Comparison of ENCODE assay signal across 9 mouse cellular contexts in the genomic region with DNA sequence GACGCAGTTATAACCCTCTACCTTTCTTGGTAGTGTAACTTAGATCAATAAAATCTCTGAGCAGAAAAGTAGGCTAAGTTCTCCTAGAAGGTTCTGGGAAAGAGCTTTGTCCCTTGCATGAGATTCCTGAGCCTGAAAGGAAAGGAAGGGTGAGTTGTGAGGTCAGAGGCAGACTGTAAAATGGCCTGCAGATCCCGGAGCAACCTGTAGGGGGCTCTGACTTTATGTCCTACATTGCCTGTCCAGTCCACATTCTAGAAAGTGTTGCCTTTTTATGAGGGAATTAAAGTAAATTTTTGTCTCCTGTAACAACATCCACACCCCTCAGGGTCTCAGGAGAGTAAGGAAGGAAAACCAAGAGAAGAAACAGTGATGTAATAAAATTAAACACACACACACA.
DNase-seq lines count a peak whose midpoint lies in the region; ATAC-seq and TF ChIP-seq lines count a peak whose summit lies in the region.
"Had no signal": no experiment of that assay in that cellular context is flagged by ENCODE, and none has a peak within 500 bp of the region (broad histone marks: within the 10 kb centered on the region; RNA-seq: fewer than 3 reads in every experiment).

No protein-coding gene starts in this region.

- intact Hi-C loops in heart, adult 2 months (cut with DNase I): no loop called here

- TF ChIP-seq CTCF in heart, adult 2 months (IDR thresholded peaks at IDR 0.05): peak; percentile 54

- no peak overlapping the region for H3K4me2 ChIP-seq in neural tube, embryonic 11.5 days (ENCODE audit: low read depth)
- no peak overlapping the region for H3K4me2 ChIP-seq in neural tube, embryonic 15.5 days

- H3K4me1 ChIP-seq in heart, adult 2 months (ENCODE audit: control insufficient read depth, insufficient read depth, low read length): no peaks in the 10 kb centered on the region
- H3K4me1 ChIP-seq in heart, embryonic 10.5 days: no peaks in the 10 kb centered on the region
- H3K4me1 ChIP-seq in neural tube, embryonic 11.5 days (ENCODE audit: control insufficient read depth, insufficient read depth, low read length): no peaks in the 10 kb centered on the region
- no peaks in the 10 kb centered on the region for H3K4me1 ChIP-seq in neural tube, embryonic 15.5 days

- no peak for TF ChIP-seq POLR2A in heart, adult 2 months (IDR thresholded peaks at IDR 0.05; ENCODE audit: insufficient read depth, low read depth, low read length)

- no peak overlapping the region for H3K27ac ChIP-seq in heart, adult 2 months
- no peak overlapping the region for H3K27ac ChIP-seq in heart, embryonic 10.5 days
- H3K27ac ChIP-seq in neural tube, embryonic 11.5 days (ENCODE audit: low read depth, low read length): no peak overlapping the region
- no peak overlapping the region for H3K27ac ChIP-seq in neural tube, embryonic 15.5 days (replicated peaks)
- H3K27ac ChIP-seq: macrophage had no signal

- no peaks in the 10 kb centered on the region for H3K36me3 ChIP-seq in heart, adult 2 months (ENCODE audit: control insufficient read depth, insufficient read depth, low read length)
- H3K36me3 ChIP-seq in heart, embryonic 10.5 days: no peaks in the 10 kb centered on the region
- H3K36me3 ChIP-seq in neural tube, embryonic 11.5 days (ENCODE audit: control insufficient read depth, insufficient read depth, low read length): no peaks in the 10 kb centered on the region
- H3K36me3 ChIP-seq in neural tube, embryonic 15.5 days: no peaks in the 10 kb centered on the region

- no peaks in the 10 kb centered on the region for H3K27me3 ChIP-seq in heart, adult 2 months (ENCODE audit: control insufficient read depth, insufficient read depth, low read length)
- no peaks in the 10 kb centered on the region for H3K27me3 ChIP-seq in heart, embryonic 10.5 days (ENCODE audit: insufficient read depth, poor library complexity, severe bottlenecking)
- H3K27me3 ChIP-seq in neural tube, embryonic 11.5 days (ENCODE audit: control insufficient read depth, insufficient read depth, low read length): no peaks in the 10 kb centered on the region
- no peaks in the 10 kb centered on the region for H3K27me3 ChIP-seq in neural tube, embryonic 15.5 days (replicated peaks)

- H3K9me3 ChIP-seq in heart, embryonic 10.5 days: no peaks in the 10 kb centered on the region
- no peaks in the 10 kb centered on the region for H3K9me3 ChIP-seq in neural tube, embryonic 11.5 days (ENCODE audit: control insufficient read depth, low read length)
- 0 out of 2 replicates have a peak, but pooled peaks cover 2% of the 10 kb centered on the region for H3K9me3 ChIP-seq in neural tube, embryonic 15.5 days (replicated peaks)

- no peak for TF ChIP-seq EP300 in heart, adult 2 months (IDR thresholded peaks at IDR 0.05; ENCODE audit: insufficient read depth, low read depth, low read length)

- WGBS in heart, adult 2 months: 67% methylated on average over 2 of the region's 2 CpGs
- 67% methylated on average over 2 of the region's 2 CpGs for WGBS in heart, embryonic 10.5 days
- 74% methylated on average over 2 of the region's 2 CpGs for WGBS in neural tube, embryonic 11.5 days
- WGBS in neural tube, embryonic 15.5 days: 71% methylated on average over 2 of the region's 2 CpGs

- H3K9ac ChIP-seq in heart, adult 2 months (ENCODE audit: low read depth, low read length): no peak overlapping the region
- no peak overlapping the region for H3K9ac ChIP-seq in neural tube, embryonic 11.5 days (ENCODE audit: low read length)
- H3K9ac ChIP-seq in neural tube, embryonic 15.5 days (replicated peaks): no peak overlapping the region

- H3K4me3 ChIP-seq in heart, adult 2 months: no peak overlapping the region
- no peak overlapping the region for H3K4me3 ChIP-seq in heart, embryonic 10.5 days
- H3K4me3 ChIP-seq in neural tube, embryonic 11.5 days (ENCODE audit: low read depth, low read length): no peak overlapping the region
- H3K4me3 ChIP-seq in neural tube, embryonic 15.5 days (replicated peaks): no peak overlapping the region

- ATAC-seq in neural tube, embryonic 11.5 days (ENCODE audit: insufficient read depth, low FRiP score, low TSS enrichment): no peak
- ATAC-seq in neural tube, embryonic 15.5 days (ENCODE audit: low FRiP score): no peak

- DNase-seq in heart, adult 2 months: no peak
- no peak for DNase-seq in heart, embryonic 10.5 days (ENCODE audit: low spot score)
- peak; percentile 26 for DNase-seq in neural tube, embryonic 11.5 days (ENCODE audit: low spot score)
- DNase-seq in adrenal gland, postnatal 25 days: peak; percentile 30
- peak; percentile 63 for DNase-seq in retina, embryonic 14.5 days (ENCODE audit: low spot score)
- DNase-seq in layer of hippocampus, adult 8-10 months (ENCODE audit: low spot score in 2 of 2): no peak
- no peak for DNase-seq in heart, adult 11 months

- H3K79me2 ChIP-seq in heart, adult 2 months (replicated peaks; ENCODE audit: control insufficient read depth, insufficient read depth, low read length): no peaks in the 10 kb centered on the region

Comparison
In these comparisons a context has a peak if more than half of its experiments do, and no peak if none do; other contexts are left out.
1. DNase-seq: peak in neural tube, embryonic 11.5 days (single experiment), adrenal gland, postnatal 25 days (single experiment) and retina, embryonic 14.5 days (single experiment); none in heart, adult 2 months (0 of 2), heart, embryonic 10.5 days (single experiment), layer of hippocampus, adult 8-10 months (0 of 2) and heart, adult 11 months (single experiment).